ENCODE assay signal across 11 mouse cellular contexts in the genomic region with DNA sequence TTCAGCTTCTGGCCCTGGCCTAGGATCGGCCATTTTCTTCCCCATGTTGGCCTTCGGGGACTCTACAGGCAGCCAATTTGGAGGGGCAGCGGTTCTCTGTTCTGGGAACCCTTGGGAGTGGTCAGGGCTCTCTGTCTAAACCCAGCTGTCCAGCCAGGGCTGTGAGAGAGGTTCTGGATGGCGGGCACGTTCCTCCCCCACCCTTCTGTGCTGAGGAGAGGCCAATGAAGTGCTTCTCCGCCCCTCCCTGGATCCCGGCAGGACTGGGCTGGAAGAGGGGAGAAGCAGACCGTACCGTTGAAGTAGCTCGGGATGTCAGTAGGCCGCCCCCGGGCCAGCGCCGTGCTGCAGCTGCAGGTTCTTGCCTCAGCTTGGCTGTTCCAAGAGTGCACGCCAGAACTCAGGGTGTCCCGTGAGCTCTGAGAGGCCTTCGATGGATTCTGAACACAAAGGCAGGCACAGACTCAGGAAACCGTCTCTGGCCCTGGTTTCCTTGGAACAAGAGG. TPM values are rescaled to one million over a fixed set of nuclear protein-coding genes. Genes with fewer than 3 reads are reported as not detected.
DNase-seq lines count a peak whose midpoint lies in the region; ATAC-seq and TF ChIP-seq lines count a peak whose summit lies in the region.
"Had no signal": no experiment of that assay in that cellular context is flagged by ENCODE, and none has a peak within 500 bp of the region (broad histone marks: within the 10 kb centered on the region; RNA-seq: fewer than 3 reads in every experiment).

No protein-coding gene starts in this region.

- 66% methylated on average over 18 of the region's 18 CpGs for whole genome bisulfite sequencing in intestine, embryonic 16.5 days
- 74% methylated on average over 18 of the region's 18 CpGs for WGBS in intestine, embryonic 15.5 days
- 72% methylated on average over 18 of the region's 18 CpGs for WGBS in forebrain, embryonic 13.5 days

- H3K4me3 ChIP-seq in intestine, embryonic 16.5 days (ENCODE audit: low read length): no peak overlapping the region
- no peak overlapping the region for H3K4me3 ChIP-seq in intestine, embryonic 15.5 days (replicated peaks)
- peak overlapping the region; percentile 13 to 47; a peak in 3 of 4 replicates for H3K4me3 ChIP-seq in ES-E14 (ENCODE audit: insufficient read depth in 1 of 2, low read depth in 1 of 2, low read length in 2 of 2, poor library complexity in 1 of 2, severe bottlenecking in 1 of 2)
- no peak overlapping the region for H3K4me3 ChIP-seq in forebrain, embryonic 13.5 days
- H3K4me3 ChIP-seq: forebrain, embryonic 12.5 days had no signal

- H3K27ac ChIP-seq in intestine, embryonic 16.5 days (ENCODE audit: low read length): peak overlapping the region; percentile 45
- no peak overlapping the region for H3K27ac ChIP-seq in intestine, embryonic 15.5 days
- no peak overlapping the region for H3K27ac ChIP-seq in ES-E14 (ENCODE audit: insufficient read depth, low read depth, low read length, poor library complexity, severe bottlenecking)
- no peak overlapping the region for H3K27ac ChIP-seq in forebrain, embryonic 13.5 days
- H3K27ac ChIP-seq: forebrain, embryonic 12.5 days had no signal

- no peak overlapping the region for H3K4me2 ChIP-seq in intestine, embryonic 16.5 days (ENCODE audit: low read depth, low read length)
- no peak overlapping the region for H3K4me2 ChIP-seq in intestine, embryonic 15.5 days (replicated peaks)
- no peak overlapping the region for H3K4me2 ChIP-seq in forebrain, embryonic 13.5 days
- H3K4me2 ChIP-seq: forebrain, embryonic 12.5 days had no signal

- H3K9me3 ChIP-seq in intestine, embryonic 16.5 days (ENCODE audit: control insufficient read depth, low read length): no peaks in the 10 kb centered on the region
- H3K9me3 ChIP-seq in intestine, embryonic 15.5 days: no peaks in the 10 kb centered on the region
- no peaks in the 10 kb centered on the region for H3K9me3 ChIP-seq in ES-E14 (ENCODE audit: control insufficient read depth, insufficient read depth, low read depth, low read length)
- H3K9me3 ChIP-seq in forebrain, embryonic 13.5 days (replicated peaks): no peaks in the 10 kb centered on the region
- H3K9me3 ChIP-seq: forebrain, embryonic 12.5 days had no signal

- H3K36me3 ChIP-seq in intestine, embryonic 16.5 days (ENCODE audit: control insufficient read depth, insufficient read depth, low read length): peaks cover 18% of the 10 kb centered on the region
- H3K36me3 ChIP-seq in intestine, embryonic 15.5 days: peaks cover 21% of the 10 kb centered on the region; the same call in 1 of the 2 replicates
- no peaks in the 10 kb centered on the region for H3K36me3 ChIP-seq in ES-E14 (ENCODE audit: control insufficient read depth, insufficient read depth, low read length, poor library complexity, severe bottlenecking)
- H3K36me3 ChIP-seq in forebrain, embryonic 13.5 days (ENCODE audit: poor library complexity, severe bottlenecking): peaks cover 77% of the 10 kb centered on the region

- H3K4me1 ChIP-seq in intestine, embryonic 16.5 days (ENCODE audit: control insufficient read depth, insufficient read depth, low read length): peaks cover 7% of the 10 kb centered on the region; the same call in 1 of the 2 replicates
- H3K4me1 ChIP-seq in intestine, embryonic 15.5 days (replicated peaks): peaks cover 11% of the 10 kb centered on the region; the same call in 1 of the 2 replicates
- peaks cover 2 to 16% of the 10 kb centered on the region in 2 experiments; a peak in 2 of 4 replicates for H3K4me1 ChIP-seq in ES-E14 (ENCODE audit: control insufficient read depth in 2 of 2, insufficient read depth in 2 of 2, low read length in 2 of 2, poor library complexity in 1 of 2)
- no peaks in the 10 kb centered on the region for H3K4me1 ChIP-seq in forebrain, embryonic 13.5 days
- H3K4me1 ChIP-seq: forebrain, embryonic 12.5 days had no signal

- 0 out of 2 replicates have a peak overlapping the region, but pooled peaks have one; percentile 10 for H3K9ac ChIP-seq in intestine, embryonic 16.5 days (ENCODE audit: low read depth, low read length)
- no peak overlapping the region for H3K9ac ChIP-seq in intestine, embryonic 15.5 days
- H3K9ac ChIP-seq in ES-E14 (ENCODE audit: insufficient read depth, low read depth, low read length, poor library complexity, severe bottlenecking): peak overlapping the region; percentile 1; the same call in 1 of the 2 replicates
- no peak overlapping the region for H3K9ac ChIP-seq in forebrain, embryonic 13.5 days
- H3K9ac ChIP-seq: forebrain, embryonic 12.5 days had no signal

- no peak for ATAC-seq in intestine, embryonic 16.5 days
- no peak for ATAC-seq in intestine, embryonic 15.5 days
- ATAC-seq in forebrain, embryonic 13.5 days: no peak

- no peak for DNase-seq in ES-E14 (ENCODE audit: low read depth, low spot score)
- peak; percentile 55 to 61 for DNase-seq in gastrocnemius, adult 8-10 months (ENCODE audit: low spot score in 2 of 2)
- DNase-seq in kidney, postnatal 14 days: peak; percentile 27
- no peak for DNase-seq in urinary bladder, adult 2 months (ENCODE audit: low spot score)
- no peak for DNase-seq in ovary, postnatal 10 days (ENCODE audit: low spot score)

- in situ Hi-C loops in ES-E14 (cut with MboI; ENCODE audit: low sequenced_read_pairs in 2 of 2, unreplicated experiment in 2 of 2): no loop called here

- no peaks in the 10 kb centered on the region for H3K27me3 ChIP-seq in intestine, embryonic 16.5 days (replicated peaks; ENCODE audit: control insufficient read depth, insufficient read depth, low read length)
- no peaks in the 10 kb centered on the region for H3K27me3 ChIP-seq in intestine, embryonic 15.5 days (replicated peaks)
- H3K27me3 ChIP-seq in forebrain, embryonic 13.5 days: no peaks in the 10 kb centered on the region

TF ChIP-seq in ES-E14, 5 proteins besides CTCF, POLR2A, EP300 and RAD21:
- TF ChIP-seq ZNF384 (IDR thresholded peaks at IDR 0.05; ENCODE audit: low read depth, low read length) (no peak), MAFK (IDR thresholded peaks at IDR 0.05; ENCODE audit: insufficient read depth, low read depth, low read length) (no peak), HCFC1 (IDR thresholded peaks at IDR 0.05; ENCODE audit: borderline replicate concordance, insufficient read depth, low read length) (no peak), CHD2 (IDR thresholded peaks at IDR 0.05; ENCODE audit: low read depth, low read length) (no peak), ZC3H11A (IDR thresholded peaks at IDR 0.05; ENCODE audit: borderline replicate concordance, low read depth, low read length) (no peak)

RNA-seq across cellular contexts. Expression of gene Spata32, which starts 5.8 kb away (rescaled TPM):
- polyA plus RNA-seq in intestine, embryonic 16.5 days (2015; fragmentation: Nextera tagmentation; extraction: Ambion mirVana): not detected in 2 replicates
- polyA plus RNA-seq in intestine, embryonic 15.5 days (2015; fragmentation: Nextera tagmentation; extraction: Ambion mirVana): not detected in 2 replicates
- not detected in 2 replicates for total RNA-seq in ES-E14 (2012; rRNA removed)
- not detected for total RNA-seq in gastrocnemius, adult 8-10 months (2022)
- not detected in 2 replicates for polyA plus RNA-seq in urinary bladder, adult 2 months (2012; rRNA removed)
- not detected in 2 replicates for polyA plus RNA-seq in forebrain, embryonic 13.5 days (2015; fragmentation: Nextera tagmentation; extraction: Ambion mirVana)
- total RNA-seq: hematopoietic stem cell, adult 5-6 weeks had no signal
- polyA plus RNA-seq: forebrain, embryonic 12.5 days; liver, embryonic 16.5 days had no signal

RNA-seq across cellular contexts. Expression of gene 1700023F06Rik, which starts 15.6 kb away (rescaled TPM):
- polyA plus RNA-seq in intestine, embryonic 16.5 days (2015; fragmentation: Nextera tagmentation; extraction: Ambion mirVana): 0.57 and 0.83 TPM in 2 replicates
- polyA plus RNA-seq in intestine, embryonic 15.5 days (2015; fragmentation: Nextera tagmentation; extraction: Ambion mirVana): 0.73 and 1.0 TPM in 2 replicates
- total RNA-seq in ES-E14 (2012; rRNA removed): 0.26 TPM in 1 of 2 replicates, not detected in the other
- not detected for total RNA-seq in gastrocnemius, adult 8-10 months (2022)
- polyA plus RNA-seq in urinary bladder, adult 2 months (2012; rRNA removed): 1.3 and 3.3 TPM in 2 replicates
- polyA plus RNA-seq in forebrain, embryonic 13.5 days (2015; fragmentation: Nextera tagmentation; extraction: Ambion mirVana): 0.37 and 0.54 TPM in 2 replicates
- total RNA-seq: hematopoietic stem cell, adult 5-6 weeks had no signal
- polyA plus RNA-seq: liver, embryonic 16.5 days had no signal

RNA-seq across cellular contexts. Expression of gene Map3k14, which starts 43.3 kb away (rescaled TPM):
- 3.1 TPM in 2 replicates for polyA plus RNA-seq in intestine, embryonic 16.5 days (2015; fragmentation: Nextera tagmentation; extraction: Ambion mirVana)
- 2.9 and 3.6 TPM in 2 replicates for polyA plus RNA-seq in intestine, embryonic 15.5 days (2015; fragmentation: Nextera tagmentation; extraction: Ambion mirVana)
- total RNA-seq in ES-E14 (2012; rRNA removed): 4.5 and 5.3 TPM in 2 replicates
- 1 to 10 TPM; 3.0 to 4.9 (median 4.2) TPM for total RNA-seq in gastrocnemius, adult 8-10 months (2022)
- polyA plus RNA-seq in urinary bladder, adult 2 months (2012; rRNA removed): 6.6 and 8.9 TPM in 2 replicates
- polyA plus RNA-seq in forebrain, embryonic 13.5 days (2015; fragmentation: Nextera tagmentation; extraction: Ambion mirVana): 2.8 and 4.5 TPM in 2 replicates

RNA-seq across cellular contexts. Expression of gene Fmnl1, which starts 53.1 kb away (rescaled TPM):
- 2.2 and 2.3 TPM in 2 replicates for polyA plus RNA-seq in intestine, embryonic 16.5 days (2015; fragmentation: Nextera tagmentation; extraction: Ambion mirVana)
- 2.0 and 2.2 TPM in 2 replicates for polyA plus RNA-seq in intestine, embryonic 15.5 days (2015; fragmentation: Nextera tagmentation; extraction: Ambion mirVana)
- total RNA-seq in ES-E14 (2012; rRNA removed): 0.94 and 1.9 TPM in 2 replicates
- 1 to 10 TPM; 2.2 to 3.9 (median 3.5) TPM for total RNA-seq in gastrocnemius, adult 8-10 months (2022)
- 6.4 and 6.6 TPM in 2 replicates for polyA plus RNA-seq in urinary bladder, adult 2 months (2012; rRNA removed)
- 0.76 and 0.92 TPM in 2 replicates for polyA plus RNA-seq in forebrain, embryonic 13.5 days (2015; fragmentation: Nextera tagmentation; extraction: Ambion mirVana)

Comparison
In these comparisons a context has a peak if more than half of its experiments do, and no peak if none do; other contexts are left out.
1. H3K9ac ChIP-seq: peak in intestine, embryonic 16.5 days (single experiment) and ES-E14 (single experiment); none in intestine, embryonic 15.5 days (single experiment) and forebrain, embryonic 13.5 days (single experiment).
2. H3K4me3 ChIP-seq: peak in ES-E14 (2 of 2); none in intestine, embryonic 16.5 days (single experiment), intestine, embryonic 15.5 days (single experiment) and forebrain, embryonic 13.5 days (single experiment).
3. DNase-seq: peak in gastrocnemius, adult 8-10 months (2 of 2) and kidney, postnatal 14 days (single experiment); none in ES-E14 (single experiment), urinary bladder, adult 2 months (single experiment) and ovary, postnatal 10 days (single experiment).